Mouse (Mus musculus) heart, adult 2 months (tissue): ENCODE data around the gene Clec4n.

Source experiments
- CTCF ChIP-seq: fragments of 200-600 bp; IDR thresholded peaks from 2 replicates; pipeline ENCODE4 v1.8.1; 2022; ENCODE audit warnings: antibody characterized with exemption, mild to moderate bottlenecking, moderate library complexity
- EP300 ChIP-seq: fragments of 200-500 bp; IDR thresholded peaks from 2 replicates; pipeline ENCODE4 v1.6.1; 2011; ENCODE audit warnings: low read depth, low read length, control low read depth; ENCODE audit not compliant: insufficient read depth

DNA sequence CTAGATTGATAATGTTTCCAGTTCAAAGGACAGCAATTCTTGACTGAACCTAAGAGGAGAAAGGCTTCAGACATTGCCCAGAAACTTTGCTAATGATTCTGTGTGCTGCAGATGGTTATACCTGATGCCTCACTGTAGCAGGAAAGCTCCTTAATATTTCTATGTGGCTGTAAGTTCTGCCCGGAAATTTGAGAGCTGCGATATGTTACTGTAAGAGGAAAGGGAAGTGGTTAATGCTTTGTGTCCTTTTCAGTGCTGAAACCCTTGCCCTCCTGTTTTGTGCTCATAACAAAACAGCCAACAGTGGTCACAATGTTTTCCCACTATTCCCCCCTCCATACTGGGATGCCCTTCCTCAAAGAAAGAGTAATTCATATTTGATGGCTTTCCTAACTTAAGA, 56.7 kb downstream of the Clec4n start:
- TF ChIP-seq EP300 (no peak), CTCF (no peak)
